Mouse (Mus musculus) heart, embryonic 11.5 days (tissue): ENCODE results near the gene Gm4778. TPM values are rescaled to one million over a fixed set of nuclear protein-coding genes. Genes with fewer than 3 reads are reported as not detected.

Source experiments
- polyA plus RNA-seq: library from polyadenylated mRNA; unstranded; fragments of >200 nt; fragmentation: Nextera tagmentation; extraction: Ambion mirVana; gene quantifications from 2 replicates; pipeline ENCODE4 v1.2.1, GENCODE M21; 2014

Gene Gm4778
- polyA plus RNA-seq, 1 experiment from 2014 or later: not detected

Other genes starting within 250 kb of the Gm4778 start
- gene Gm9125, start 209.2 kb upstream of the Gm4778 start, polyA plus RNA-seq: not detected in 2 replicates
- not detected in 2 replicates for gene Gm10697, start 191.4 kb upstream of the Gm4778 start, polyA plus RNA-seq
- not detected in 2 replicates for gene Gm10696, start 85.8 kb upstream of the Gm4778 start, polyA plus RNA-seq
- gene Gm5286, start 67.3 kb upstream of the Gm4778 start, polyA plus RNA-seq: not detected in 2 replicates
- gene Them4, start 46.1 kb downstream of the Gm4778 start, polyA plus RNA-seq: 11.8 and 12.5 TPM in 2 replicates
- gene Them5, start 78.1 kb downstream of the Gm4778 start, polyA plus RNA-seq: 0.17 TPM in 1 of 2 replicates, not detected in the other
- gene C2cd4d, start 98.4 kb downstream of the Gm4778 start, polyA plus RNA-seq: 0.59 and 0.89 TPM in 2 replicates
- 0.41 and 0.44 TPM in 2 replicates for gene Rorc, start 108.8 kb downstream of the Gm4778 start, polyA plus RNA-seq
- gene Lingo4, start 134.5 kb downstream of the Gm4778 start, polyA plus RNA-seq: not detected in 2 replicates
- 8.4 and 8.7 TPM in 2 replicates for gene Tdrkh, start 149.2 kb downstream of the Gm4778 start, polyA plus RNA-seq
- 60.8 and 65.5 TPM in 2 replicates for gene Mrpl9, start 179.3 kb downstream of the Gm4778 start, polyA plus RNA-seq
- 0.29 TPM in 1 of 2 replicates, not detected in the other for gene Oaz3, start 179.9 kb downstream of the Gm4778 start, polyA plus RNA-seq
- gene Celf3, start 214.3 kb downstream of the Gm4778 start, polyA plus RNA-seq: 2.8 and 4.7 TPM in 2 replicates
- 6.6 and 7.0 TPM in 2 replicates for gene Riiad1, start 216.3 kb downstream of the Gm4778 start, polyA plus RNA-seq